Mouse (Mus musculus) layer of hippocampus, adult 8-10 months (tissue): ENCODE data around the gene Ddb1. TPM values are rescaled to one million over a fixed set of nuclear protein-coding genes. Genes with fewer than 3 reads are reported as not detected.

Experiments
- DNase-seq, 2 experiments: peaks; one replicate each; pipeline ENCODE4 v3.0.0; 2022; ENCODE audit warnings: low spot score in 2 of 2
- total RNA-seq, 4 experiments: library from RNA; stranded (reverse); gene quantifications; 2 replicates each; pipeline ENCODE4 v1.2.4; 2022

Gene Ddb1
- total RNA-seq, 4 experiments from 2014 or later: 191 to 201 (median 197) TPM

DNA sequence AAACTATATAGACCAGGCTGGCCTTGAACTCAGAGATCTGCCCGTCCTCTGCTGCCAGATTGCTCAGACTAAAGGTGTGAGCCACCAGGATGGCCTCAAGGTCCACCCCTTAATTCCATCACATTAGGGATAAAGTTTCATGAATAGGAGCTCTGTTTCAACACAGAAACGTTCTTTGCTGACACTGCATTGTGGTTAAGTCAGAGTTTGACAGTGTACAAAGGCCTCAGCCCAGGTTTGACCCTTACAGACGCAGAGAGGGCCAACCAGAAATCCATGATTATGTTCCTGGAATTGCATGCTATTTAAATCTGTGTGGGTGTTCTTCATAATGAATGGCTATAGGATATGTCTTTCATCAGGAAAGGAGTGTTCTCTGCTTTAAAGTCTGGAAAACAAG lies 14.8 kb upstream of the Ddb1 start:
- DNase-seq: no peak

DNA sequence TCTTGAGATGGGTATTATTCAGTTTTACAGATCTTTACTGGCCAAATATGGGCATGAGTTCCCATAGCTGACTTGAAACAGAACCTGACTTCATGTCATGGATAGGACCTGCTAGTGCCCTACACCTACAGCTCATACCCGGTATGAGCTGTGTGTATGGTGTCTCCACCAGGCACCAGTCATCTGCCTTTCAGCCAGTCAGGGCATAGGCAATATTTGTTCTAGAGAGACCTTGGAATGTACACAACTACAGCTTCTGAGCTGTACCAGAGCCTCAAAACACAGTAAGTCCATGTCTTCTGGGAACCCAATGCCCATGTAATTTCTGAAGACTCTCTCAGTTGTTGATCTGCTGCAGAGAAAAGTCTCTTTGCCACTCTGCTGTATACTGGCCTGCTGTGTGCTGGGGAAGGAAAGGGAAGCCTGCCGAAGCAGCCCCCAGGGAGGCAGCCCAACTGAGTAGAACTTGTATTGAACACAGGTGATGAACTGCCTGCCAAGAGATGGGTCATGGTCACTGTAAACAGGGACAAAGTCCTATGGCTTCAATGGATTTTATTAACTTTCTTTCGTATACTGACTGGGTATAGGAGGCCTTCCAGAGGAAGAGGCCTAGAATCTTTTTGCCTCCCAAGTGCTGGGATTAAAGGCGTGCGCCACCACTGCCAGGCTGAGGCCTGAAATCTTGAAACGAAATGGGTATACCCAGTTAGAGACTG lies 13.3 kb upstream of the Ddb1 start:
- DNase-seq: no peak

DNA sequence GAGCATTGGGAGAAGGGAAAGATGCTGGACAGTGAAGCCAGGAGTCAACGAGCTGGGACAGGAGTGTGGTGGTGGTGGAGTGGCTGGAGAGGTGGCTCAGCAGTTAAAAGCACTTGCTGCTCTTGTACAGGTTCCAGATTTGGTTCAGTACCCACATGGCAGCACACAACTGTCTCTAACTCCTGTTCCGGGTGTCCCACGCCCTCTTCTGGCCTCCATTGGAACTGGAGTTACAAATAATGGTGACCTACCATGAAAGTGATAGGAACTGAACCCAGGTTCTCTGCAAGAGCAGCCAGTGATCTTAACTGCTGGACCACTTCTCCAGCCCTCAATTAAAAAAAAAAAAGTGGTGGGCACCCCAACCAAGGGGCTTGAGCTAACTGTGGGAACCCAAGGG lies 6.9 kb upstream of the Ddb1 start:
- DNase-seq: no peak

DNA sequence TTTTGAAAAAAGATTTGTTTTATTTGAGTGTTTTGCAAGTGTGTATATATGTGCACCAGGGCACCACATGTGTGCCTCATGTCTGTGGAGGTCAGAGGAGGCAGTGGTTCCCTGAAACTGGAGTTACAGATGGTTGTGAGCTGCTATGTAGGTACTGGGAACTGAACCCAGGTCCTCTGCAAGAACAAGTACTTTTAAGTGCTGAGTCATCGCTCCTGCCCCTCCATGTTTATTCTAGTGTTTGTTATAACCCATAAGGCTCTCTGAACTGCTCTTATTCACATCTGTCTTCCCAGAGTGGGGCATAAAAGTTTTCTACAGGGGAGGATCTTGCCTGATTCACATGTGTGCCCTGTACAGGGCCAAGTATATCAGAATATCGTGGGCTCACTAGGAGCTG lies 5.5 kb upstream of the Ddb1 start:
- DNase-seq: no peak

DNA sequence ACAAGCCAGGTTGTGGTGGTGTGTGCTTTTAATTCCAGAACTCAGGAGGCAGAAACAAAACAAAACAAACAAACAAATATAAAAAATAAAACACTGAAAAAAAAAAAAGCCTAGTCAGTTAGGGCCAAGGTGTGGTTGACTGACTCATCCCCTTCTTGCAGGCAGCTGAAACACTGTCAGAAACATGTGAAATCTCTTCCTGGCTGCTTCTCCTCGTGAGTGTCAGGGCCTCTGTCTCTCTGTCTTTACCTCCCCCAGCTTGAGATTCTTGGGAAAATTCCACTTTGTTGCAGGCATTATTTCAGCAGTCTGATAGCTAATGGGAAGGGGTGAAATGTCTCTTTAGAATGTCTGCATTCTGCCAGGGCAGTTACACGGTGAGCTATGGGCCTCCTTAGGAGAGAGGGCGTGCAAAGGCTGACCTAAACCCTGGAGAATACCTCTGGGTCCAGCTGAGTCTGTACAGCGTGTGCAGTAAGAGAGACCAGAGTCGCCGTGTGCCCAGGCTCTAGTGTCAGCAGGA lies 2.8 kb upstream of the Ddb1 start:
- no peak for DNase-seq

DNA sequence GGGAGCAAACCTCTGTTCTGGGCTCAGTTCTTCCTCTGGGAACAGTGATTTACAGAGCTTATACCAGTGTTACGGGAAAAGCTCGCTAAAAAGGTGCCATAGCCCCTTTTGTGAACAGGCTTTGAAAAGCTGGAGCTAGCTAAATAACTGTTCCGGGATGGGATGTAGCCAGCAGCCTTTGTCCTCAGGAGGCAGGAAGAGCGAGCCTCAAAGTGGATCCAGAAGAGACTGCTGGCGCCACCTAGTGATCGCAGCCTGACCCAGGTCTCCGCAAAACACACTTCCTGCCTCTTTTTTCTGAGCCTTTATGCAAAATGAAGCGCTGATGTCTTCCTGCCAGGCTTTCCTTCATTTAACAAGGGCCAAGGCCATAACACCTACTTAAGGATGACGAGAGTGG lies 2.3 kb upstream of the Ddb1 start:
- DNase-seq: peak; percentile 76 to 90

DNA sequence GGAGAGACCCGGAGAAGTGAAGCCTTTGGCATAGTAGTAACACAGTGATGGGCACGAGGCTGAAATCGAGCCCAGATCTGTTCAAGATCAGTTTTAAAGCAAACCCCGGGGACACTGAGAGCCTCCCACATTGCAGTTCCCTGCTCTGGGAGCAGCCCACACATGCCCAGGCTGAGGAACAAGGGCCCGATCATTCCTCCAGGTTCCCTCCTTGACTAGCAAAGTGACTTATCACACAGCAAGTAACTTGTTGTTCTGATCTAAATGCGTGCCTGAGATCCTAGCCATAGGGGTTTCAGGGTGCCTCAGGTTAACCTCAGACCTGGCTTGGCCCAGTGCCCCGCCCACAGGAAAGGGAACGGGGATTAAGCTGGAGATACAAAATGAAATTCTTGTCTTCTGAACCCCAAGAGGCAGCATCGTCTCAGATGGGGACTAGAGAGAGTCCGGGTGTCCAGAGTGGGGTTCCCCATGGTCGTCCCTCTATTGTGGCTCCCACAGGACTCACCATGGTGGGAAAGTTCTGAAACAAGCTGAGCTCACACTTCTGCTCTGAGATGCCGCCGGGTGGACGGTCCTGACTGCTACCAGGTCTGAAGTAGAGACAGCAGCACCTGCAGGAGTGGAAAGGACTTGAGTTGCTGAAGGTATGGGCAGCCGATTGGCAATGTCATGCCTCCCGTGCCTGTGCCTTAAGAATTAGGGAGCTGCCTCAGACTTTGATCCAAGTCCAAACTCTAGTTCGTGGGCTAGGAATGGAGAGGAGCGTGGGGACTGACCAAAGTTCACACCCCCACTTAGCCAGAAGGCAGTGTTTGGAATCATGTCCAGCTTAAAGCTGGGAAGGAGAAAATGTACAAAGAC lies 1.2 kb upstream of the Ddb1 start:
- DNase-seq: no peak

DNA sequence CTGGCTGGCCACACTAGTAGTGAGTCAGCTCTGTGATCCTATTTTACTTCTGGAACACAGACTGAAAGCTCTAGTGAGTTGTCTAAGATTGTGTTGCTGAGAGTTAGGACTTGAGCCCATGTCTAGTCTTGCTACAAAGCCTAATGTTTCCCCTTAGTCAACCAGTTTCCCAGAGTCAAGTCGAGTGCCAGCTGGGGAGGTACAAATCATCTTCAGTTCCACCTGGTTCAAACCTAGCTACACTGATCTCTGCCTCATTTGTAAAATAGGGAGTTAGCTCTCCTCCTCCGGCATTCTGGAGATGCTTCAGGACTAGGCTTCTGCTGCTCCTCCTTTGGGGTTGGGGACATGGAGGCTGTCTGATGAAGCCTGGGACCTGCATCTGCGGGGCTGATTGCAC lies 593 bp upstream of the Ddb1 start:
- DNase-seq: no peak

DNA sequence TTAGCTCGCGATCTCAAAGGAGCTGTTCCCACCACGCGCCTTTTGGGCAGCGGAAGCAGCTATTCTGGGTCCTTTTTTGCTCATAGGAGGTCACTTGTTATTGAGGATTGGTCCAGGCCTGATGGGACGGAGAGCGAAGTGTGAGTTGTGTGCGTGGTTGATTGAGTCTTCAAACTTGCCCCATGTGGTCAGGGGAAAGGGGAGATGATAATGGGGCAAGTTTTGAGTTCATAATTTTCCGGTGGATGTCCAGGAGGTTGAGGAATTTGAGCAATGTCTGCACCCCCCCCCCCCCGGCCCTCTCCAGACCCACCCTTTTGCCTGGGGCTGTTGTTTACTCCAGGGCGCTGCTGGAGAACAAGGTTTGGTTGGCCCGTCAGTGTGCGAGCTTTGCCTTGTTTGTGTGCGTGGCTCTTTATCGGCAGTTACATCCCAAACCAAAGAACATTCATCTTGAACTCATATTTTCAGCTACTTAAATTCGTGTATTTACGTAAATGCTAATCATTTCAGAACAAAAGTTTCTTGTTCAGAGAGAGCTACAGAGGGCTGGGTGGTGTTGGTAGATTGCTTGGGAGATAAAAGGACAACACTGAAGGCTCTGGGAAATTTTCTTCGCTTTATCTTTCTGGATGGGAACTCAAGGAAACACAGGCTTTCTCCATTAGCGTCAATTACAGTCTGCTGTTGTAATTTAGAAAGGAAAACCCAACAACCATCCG lies 935 bp downstream of the Ddb1 start:
- DNase-seq: no peak

DNA sequence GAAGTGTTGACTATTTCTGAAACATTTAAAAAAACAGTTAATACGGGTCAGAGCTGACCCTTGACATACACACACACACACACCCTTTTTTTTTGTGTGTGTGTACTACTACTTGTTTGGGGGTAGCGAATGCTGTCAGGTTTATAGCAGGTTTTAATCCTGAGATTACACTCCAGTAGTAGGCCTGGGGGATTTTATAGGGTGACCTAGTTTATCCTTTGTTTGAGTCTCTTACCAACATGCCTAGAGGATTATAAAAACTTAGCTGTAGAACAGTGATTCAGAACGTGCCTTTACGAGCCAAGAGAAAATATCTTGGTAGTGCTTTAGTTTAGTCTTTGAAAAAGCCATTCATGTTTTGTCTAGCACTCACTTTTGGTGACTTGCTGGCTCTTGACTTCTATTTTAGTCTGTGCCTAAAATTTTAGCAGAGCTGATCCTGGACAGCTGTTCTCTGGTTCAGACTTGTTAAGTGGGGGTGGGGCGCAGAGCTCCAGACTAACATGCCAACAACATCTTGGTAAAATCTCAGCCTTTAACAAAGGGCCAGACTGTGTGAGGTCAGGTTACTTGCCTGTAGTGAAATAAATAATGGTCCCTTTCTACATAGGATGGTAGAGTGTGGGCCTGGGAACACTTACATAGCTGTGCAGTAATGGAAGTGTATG lies 3.6 kb downstream of the Ddb1 start:
- DNase-seq: no peak

DNA sequence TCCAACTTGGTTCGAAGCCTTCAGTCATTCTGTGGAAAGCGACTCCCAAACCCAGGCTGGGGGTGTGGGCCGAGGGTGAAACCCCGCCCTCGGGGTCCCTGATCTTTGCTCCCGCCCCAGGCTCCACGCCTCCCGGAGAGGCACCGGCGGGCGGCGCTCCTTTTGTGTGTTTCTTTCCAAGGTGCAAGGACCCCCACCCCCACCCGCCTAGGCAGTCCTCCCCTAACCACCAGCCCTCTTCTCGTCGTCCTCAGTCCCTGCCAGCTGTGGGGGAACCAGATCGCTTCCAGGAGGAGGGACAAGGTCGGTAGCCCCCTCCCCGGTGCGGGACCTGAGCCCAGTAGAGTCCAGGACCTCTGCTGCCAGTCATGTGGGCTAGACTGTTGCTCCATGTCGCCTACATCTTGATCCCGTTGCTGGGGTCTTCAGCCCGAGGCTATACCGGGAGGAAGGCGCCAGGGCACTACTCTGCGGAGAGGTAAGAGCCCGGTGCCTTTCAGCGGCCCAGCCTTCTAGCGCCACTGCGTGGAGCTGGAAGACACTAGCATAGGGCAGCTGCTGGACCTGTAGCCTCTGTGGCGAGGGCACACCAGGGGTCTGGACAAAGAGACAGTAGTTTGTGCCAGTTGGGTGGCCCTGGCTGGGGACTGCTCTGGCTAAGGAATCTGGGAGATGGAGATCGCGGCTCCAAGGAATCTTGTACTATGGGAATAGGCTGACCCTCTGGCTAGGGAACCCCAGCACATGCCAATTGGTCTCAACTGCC lies 29.2 kb downstream of the Ddb1 start, which contains the start of gene Vwce:
Gene Vwce (plus strand): TSS at position 108 of the 766 bp plus-strand sequence.
- DNase-seq: peak; percentile 23 to 25

DNA sequence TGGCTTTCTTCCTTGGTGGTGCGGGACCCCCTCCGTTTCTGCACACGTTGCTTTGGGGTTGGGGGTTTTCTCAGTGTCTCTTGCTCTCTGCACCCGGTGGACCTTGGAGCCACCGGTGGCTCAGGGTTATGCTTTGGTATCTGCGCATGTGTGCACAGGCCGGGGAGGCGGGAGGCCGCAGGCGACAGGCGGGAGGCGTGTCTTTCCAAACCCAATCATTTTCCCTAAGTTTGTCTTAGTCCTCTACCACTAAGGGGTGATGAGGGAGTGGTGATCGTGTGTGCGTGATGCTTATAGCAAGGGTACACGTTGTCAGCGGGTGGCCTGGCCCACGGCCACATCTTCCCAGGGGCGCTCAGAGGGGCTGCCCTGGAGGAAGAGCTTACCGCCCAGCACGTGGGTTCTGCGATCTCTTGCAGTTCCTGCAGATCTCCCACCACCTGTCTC lies 29.8 kb downstream of the Ddb1 start:
- peak; percentile 61 to 63 for DNase-seq

DNA sequence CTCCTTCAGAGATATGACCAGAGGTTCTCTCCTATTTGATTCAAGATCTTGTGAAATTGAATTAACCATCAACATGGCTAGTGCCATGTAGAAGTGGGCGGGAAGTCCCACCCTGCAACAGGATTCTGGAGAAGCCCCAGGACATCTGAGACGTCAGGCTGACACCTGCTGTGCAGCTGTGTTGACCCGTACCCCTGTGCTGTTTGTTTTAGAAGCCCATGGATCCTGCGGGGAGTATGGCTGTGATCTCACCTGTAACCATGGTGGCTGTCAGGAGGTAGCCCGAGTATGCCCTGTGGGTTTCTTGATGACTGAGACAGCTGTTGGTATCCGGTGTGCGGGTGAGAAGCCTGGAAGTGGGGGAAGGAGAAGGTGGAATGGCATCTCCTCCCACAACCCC lies 32.7 kb downstream of the Ddb1 start:
- DNase-seq: no peak

DNA sequence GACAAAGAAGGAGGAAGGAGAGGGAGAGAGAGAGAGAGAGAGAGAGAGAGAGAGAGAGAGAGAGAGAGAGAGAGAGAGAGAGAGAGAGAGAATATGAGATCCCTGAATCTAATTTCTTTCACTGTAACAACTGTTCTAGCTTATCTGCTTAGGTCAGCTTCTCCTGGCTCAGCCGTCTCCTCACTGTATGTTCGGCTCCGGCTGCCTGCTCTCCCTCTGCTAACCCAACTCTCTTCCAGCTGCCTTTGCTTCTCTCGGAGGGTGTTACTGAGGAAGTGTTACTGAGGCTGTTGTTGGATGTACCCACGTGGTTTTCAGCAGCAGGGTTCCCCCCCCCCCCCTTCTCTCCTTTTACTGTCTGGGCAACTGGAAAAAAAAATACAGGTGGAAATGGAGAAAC lies 35.0 kb downstream of the Ddb1 start:
- DNase-seq: no peak

DNA sequence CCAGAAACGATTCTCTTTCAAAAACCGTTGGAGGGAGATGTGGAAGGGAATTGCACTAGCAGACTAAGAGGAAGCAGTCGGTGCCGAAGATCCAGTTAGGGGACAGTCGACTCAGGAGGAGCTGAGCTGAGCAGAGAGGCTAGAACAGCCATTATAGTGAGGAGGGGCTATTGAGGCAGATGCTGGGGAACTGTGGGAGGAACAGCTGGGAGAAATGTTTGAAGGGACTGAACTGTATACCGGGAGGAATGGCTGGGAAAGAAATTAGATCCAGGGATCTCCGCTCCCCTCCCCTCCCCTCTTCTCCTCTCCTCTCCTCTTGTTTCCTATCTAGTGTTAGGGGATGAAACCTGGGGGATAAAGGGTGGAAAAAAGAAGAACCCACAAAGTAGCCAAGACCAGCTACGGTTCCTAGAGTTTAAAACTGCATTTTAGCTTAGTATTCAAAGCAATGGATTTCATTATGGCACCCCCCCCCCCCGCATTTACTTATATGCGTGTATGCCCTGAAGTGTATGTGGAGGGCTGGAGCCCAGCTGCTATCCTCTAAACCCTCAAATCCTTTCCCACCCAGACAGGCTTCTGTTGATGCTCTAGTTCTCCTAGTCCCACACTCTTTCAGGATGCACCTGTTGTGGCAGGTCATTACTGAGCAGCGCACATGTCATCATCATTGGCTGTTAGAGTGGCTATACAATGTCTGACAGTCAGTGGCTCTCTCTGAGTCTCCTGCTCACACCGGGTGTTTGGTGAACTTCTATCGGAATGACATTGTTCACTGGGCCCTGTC lies 35.7 kb downstream of the Ddb1 start:
- no peak for DNase-seq

DNA sequence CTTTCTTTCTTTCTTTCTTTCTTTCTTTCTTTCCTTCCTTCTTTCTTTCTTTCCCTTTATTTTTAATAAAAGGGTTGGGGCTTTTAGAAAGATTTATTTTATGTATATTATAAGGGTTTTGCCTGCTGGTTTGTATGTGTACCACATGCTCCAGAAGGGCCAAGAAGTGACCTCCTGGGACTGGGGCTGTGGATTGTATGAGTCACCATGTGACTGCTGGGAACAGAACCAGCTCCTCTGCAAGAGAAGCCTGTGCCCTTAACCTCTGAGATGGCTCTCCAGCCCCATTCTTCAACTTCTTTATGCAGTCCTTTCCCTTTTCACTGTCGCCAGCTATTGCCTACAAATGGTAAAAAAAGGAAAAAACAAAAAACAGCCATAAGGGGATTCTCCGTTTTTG lies 40.5 kb downstream of the Ddb1 start:
- DNase-seq: no peak

DNA sequence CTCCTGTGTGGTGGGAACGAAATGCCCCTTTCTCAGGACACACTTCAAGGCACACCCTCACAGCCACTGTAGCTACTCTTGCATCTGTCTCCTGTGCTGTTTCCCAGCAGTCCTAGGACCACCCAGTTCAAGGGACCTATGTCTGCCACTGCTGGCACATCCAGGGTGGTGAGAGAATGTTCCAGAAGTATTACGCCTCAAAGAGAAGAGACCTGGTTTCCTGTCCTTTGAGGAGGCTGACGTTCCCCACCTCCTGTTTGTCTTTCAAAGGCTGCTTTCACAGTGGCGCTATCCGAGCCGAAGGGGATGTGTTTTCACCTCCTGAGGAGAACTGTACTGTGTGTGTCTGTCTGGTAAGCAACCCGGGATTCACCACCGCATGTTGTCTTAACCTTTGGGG lies 43.0 kb downstream of the Ddb1 start:
- no peak for DNase-seq

DNA sequence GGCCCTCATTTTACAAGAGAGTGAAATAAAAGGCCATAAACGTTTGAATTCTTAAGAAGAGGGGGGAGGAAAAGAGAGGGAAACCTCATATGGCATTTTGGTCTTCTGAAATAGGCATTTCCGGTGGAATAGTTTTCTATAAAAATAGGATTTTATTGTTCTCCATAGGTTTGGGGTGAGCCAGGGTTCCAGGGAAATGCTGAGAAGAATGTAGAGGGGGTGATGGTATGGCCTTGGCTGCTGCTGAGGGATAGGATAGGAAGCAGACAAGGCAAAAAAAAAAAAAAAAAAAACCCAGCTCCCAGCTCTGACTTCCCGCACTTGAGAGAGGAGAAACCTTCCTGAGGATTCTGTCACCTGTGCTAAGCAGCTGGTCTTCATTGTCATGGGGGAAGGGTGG lies 50.9 kb downstream of the Ddb1 start:
- DNase-seq: no peak

DNA sequence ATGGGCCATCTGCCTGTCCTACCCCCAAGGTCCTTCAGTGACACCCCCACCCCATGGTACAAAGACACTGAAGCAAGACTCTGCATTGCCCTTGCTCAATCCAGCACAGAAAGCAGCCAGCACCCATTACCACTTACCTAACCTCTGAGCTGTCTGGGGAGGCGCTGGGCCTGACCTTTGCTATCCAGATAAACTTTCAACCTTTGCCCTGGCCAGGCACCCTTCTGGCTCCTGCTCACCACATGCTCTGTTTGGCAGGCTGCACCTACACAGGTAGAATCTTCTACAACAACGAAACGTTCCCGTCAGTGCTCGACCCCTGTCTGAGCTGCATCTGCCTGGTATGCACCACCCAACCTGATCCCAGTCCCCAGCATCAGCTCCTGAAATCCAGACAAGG lies 52.6 kb downstream of the Ddb1 start:
- no peak for DNase-seq

DNA sequence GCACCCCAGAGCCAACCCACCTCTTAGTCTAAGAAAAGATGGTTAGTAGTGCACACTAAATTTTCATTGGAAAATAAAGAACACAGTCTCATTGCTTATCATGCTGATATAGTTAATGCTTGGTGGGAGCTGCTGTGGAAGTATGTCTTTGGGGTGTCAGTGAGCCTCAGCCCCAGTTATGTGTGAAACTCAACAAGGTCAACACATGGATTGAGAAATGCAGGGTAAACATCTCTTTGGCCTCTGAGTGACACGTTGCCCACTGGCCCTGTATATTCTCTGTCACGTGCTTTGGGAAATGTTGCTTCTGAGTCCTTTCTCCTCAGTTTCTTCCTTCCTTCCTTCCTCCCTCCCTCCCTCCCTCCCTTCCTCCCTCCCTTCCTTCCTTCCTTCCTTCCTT lies 53.3 kb downstream of the Ddb1 start:
- DNase-seq: no peak
